Mouse (Mus musculus) limb, embryonic 15.5 days (tissue): Measurements from ENCODE around the gene Pls1. TPM values are rescaled to one million over a fixed set of nuclear protein-coding genes. Genes with fewer than 3 reads are reported as not detected.
A peak's percentile ranks its signal among the peaks of the same experiment; 100 is the strongest.

Source experiments
- ATAC-seq: fragments of 200-750 bp; cut with Nextera tagmentation; 2 replicates; pipeline ENCODE4 v1.8.0; 2017; ENCODE audit warnings: low read depth, moderate TSS enrichment; ENCODE audit not compliant: insufficient number of reproducible peaks, low FRiP score, low TSS enrichment
- H3K27ac ChIP-seq: fragments of 300-500 bp; sonication (generic); 2 replicates; pipeline ENCODE4 v1.5.1; 2015; ENCODE audit warnings: moderate library complexity, mild to moderate bottlenecking, inconsistent platforms
- H3K27me3 ChIP-seq: fragments of 300-500 bp; sonication (generic); 2 replicates; pipeline ENCODE4 v1.6.1; 2015; ENCODE audit warnings: inconsistent platforms
- H3K36me3 ChIP-seq: fragments of 300-500 bp; sonication (generic); 2 replicates; pipeline ENCODE4 v1.6.1; 2015; ENCODE audit warnings: inconsistent platforms
- H3K4me1 ChIP-seq: fragments of 300-500 bp; sonication (generic); 2 replicates; pipeline ENCODE4 v1.6.1; 2015; ENCODE audit warnings: inconsistent platforms
- H3K4me2 ChIP-seq: fragments of 300-500 bp; sonication (generic); 2 replicates; pipeline ENCODE4 v1.6.1; 2015; ENCODE audit warnings: mild to moderate bottlenecking, inconsistent platforms
- H3K4me3 ChIP-seq: fragments of 300-500 bp; sonication (generic); 2 replicates; pipeline ENCODE4 v1.5.1; 2015; ENCODE audit warnings: mild to moderate bottlenecking, inconsistent platforms
- H3K9ac ChIP-seq: fragments of 300-500 bp; sonication (generic); 2 replicates; pipeline ENCODE4 v1.6.1; 2015; ENCODE audit warnings: inconsistent platforms
- H3K9me3 ChIP-seq: fragments of 300-500 bp; sonication (generic); 2 replicates; pipeline ENCODE4 v1.6.1; 2016; ENCODE audit warnings: inconsistent platforms
- WGBS: fragments of 180-500 bp; shearing (Covaris S2); methylation state at CpG from one replicate; pipeline ENCODE4 v1.1.7; 2015; 5-methylcytosine and 5-hydroxymethylcytosine counted together
- polyA plus RNA-seq: library from polyadenylated mRNA; unstranded; fragments of >200 nt; fragmentation: Nextera tagmentation; extraction: Ambion mirVana; gene quantifications from 2 replicates; pipeline ENCODE4 v1.2.1, GENCODE M21; 2015

The Pls1 gene
- polyA plus RNA-seq, 1 experiment from 2014 or later = 1.5 TPM

- H3K4me1 ChIP-seq = peaks cover 14% of the 10 kb centered on the region
- H3K27ac ChIP-seq = no peak overlapping the region
- H3K4me2 ChIP-seq = peak overlapping the region; percentile 90
- WGBS = 33% methylated on average over 9 of the region's 9 CpGs
- no peaks in the 10 kb centered on the region for H3K9me3 ChIP-seq
- H3K4me3 ChIP-seq = peak overlapping the region; percentile 85; the same call in 1 of the 2 replicates
- ATAC-seq = no peak
- H3K9ac ChIP-seq = no peak overlapping the region
- no peaks in the 10 kb centered on the region for H3K36me3 ChIP-seq
- peaks cover 31% of the 10 kb centered on the region for H3K27me3 ChIP-seq
These were observed 94.4 kb downstream of the Pls1 start for GRCm38 (mm10) chr9:95750746-95751145.

- Histone ChIP-seq H3K27ac (no peak within 1 kb of the TSS), H3K36me3 (no peaks in the 10 kb centered on the region)
These were observed 95.0 kb downstream of the Pls1 start, which contains the start of gene Trpc1 for GRCm38 (mm10) chr9:95750037-95750511. TSS of gene Trpc1 (minus strand) at chr9:95750375.

GRCm38 (mm10) chr9:95749461-95749928 lies 95.6 kb downstream of the Pls1 start:
- Histone ChIP-seq H3K27ac (no peak overlapping the region), H3K4me1 (peaks cover 22% of the 10 kb centered on the region), H3K9ac (peak overlapping the region; percentile 69)

More at GRCm38 (mm10) chr9:95750037-95750511, 95.0 kb downstream of the Pls1 start, which contains the start of gene Trpc1:
- H3K9ac ChIP-seq = peak within 1 kb of the TSS; percentile 69
- H3K9me3 ChIP-seq = no peaks in the 10 kb centered on the region
- peak within 1 kb of the TSS; percentile 85 for H3K4me3 ChIP-seq
- H3K4me1 ChIP-seq = peaks cover 17% of the 10 kb centered on the region
- ATAC-seq = peak; percentile 92
- peak within 1 kb of the TSS; percentile 90 for H3K4me2 ChIP-seq
- under 1% methylated on average over 43 of the region's 56 CpGs for WGBS
- peaks cover 31% of the 10 kb centered on the region for H3K27me3 ChIP-seq

GRCm38 (mm10) chr9:95747298-95747697 lies 97.8 kb downstream of the Pls1 start:
- 81% methylated on average over 5 of the region's 5 CpGs for WGBS
- ATAC-seq = no peak

More at GRCm38 (mm10) chr9:95749461-95749928, 95.6 kb downstream of the Pls1 start:
- Histone ChIP-seq H3K4me2 (peak overlapping the region; percentile 90), H3K9me3 (no peaks in the 10 kb centered on the region), H3K27me3 (peaks cover 31% of the 10 kb centered on the region), H3K36me3 (no peaks in the 10 kb centered on the region), H3K4me3 (peak overlapping the region; percentile 85)
- WGBS = 1% methylated on average over 34 of the region's 34 CpGs
- 0 out of 2 replicates have a peak, but pooled peaks have one; percentile 45 for ATAC-seq

GRCm38 (mm10) chr9:95744845-95745613 lies 100.1 kb downstream of the Pls1 start:
- Histone ChIP-seq H3K27me3 (peaks cover 16% of the 10 kb centered on the region; the same call in 1 of the 2 replicates), H3K4me3 (no peak overlapping the region), H3K9me3 (no peaks in the 10 kb centered on the region), H3K4me2 (no peak overlapping the region), H3K36me3 (no peaks in the 10 kb centered on the region), H3K27ac (no peak overlapping the region), H3K9ac (no peak overlapping the region), H3K4me1 (peaks cover 17% of the 10 kb centered on the region)
- no peak for ATAC-seq
- 34% methylated on average over 7 of the region's 7 CpGs for WGBS

More at GRCm38 (mm10) chr9:95747298-95747697, 97.8 kb downstream of the Pls1 start:
- H3K36me3 ChIP-seq = no peaks in the 10 kb centered on the region
- no peak overlapping the region for H3K4me3 ChIP-seq
- no peaks in the 10 kb centered on the region for H3K9me3 ChIP-seq
- H3K4me1 ChIP-seq = peaks cover 22% of the 10 kb centered on the region
- H3K4me2 ChIP-seq = no peak overlapping the region
- H3K9ac ChIP-seq = no peak overlapping the region
- no peak overlapping the region for H3K27ac ChIP-seq
- H3K27me3 ChIP-seq = peaks cover 31% of the 10 kb centered on the region

GRCm38 (mm10) chr9:95736238-95736637 lies 108.9 kb downstream of the Pls1 start:
- H3K9ac ChIP-seq = no peak overlapping the region
- no peak overlapping the region for H3K4me2 ChIP-seq
- H3K27me3 ChIP-seq = no peaks in the 10 kb centered on the region
- H3K4me1 ChIP-seq = no peaks in the 10 kb centered on the region
- no peaks in the 10 kb centered on the region for H3K36me3 ChIP-seq
- no peak overlapping the region for H3K4me3 ChIP-seq
- no peaks in the 10 kb centered on the region for H3K9me3 ChIP-seq
- no peak overlapping the region for H3K27ac ChIP-seq
- no peak for ATAC-seq

- no peak overlapping the region for H3K4me2 ChIP-seq
- WGBS = 39% methylated on average over 8 of the region's 8 CpGs
- H3K9me3 ChIP-seq = no peaks in the 10 kb centered on the region
- H3K9ac ChIP-seq = no peak overlapping the region
- H3K36me3 ChIP-seq = no peaks in the 10 kb centered on the region
- no peak overlapping the region for H3K27ac ChIP-seq
- H3K4me3 ChIP-seq = no peak overlapping the region
- no peak for ATAC-seq
- H3K27me3 ChIP-seq = no peaks in the 10 kb centered on the region
- no peaks in the 10 kb centered on the region for H3K4me1 ChIP-seq
These were observed 132.5 kb downstream of the Pls1 start for GRCm38 (mm10) chr9:95712574-95712973.

GRCm38 (mm10) chr9:95708943-95709342 lies 136.2 kb downstream of the Pls1 start:
- Histone ChIP-seq H3K9me3 (no peaks in the 10 kb centered on the region), H3K9ac (no peak overlapping the region), H3K36me3 (no peaks in the 10 kb centered on the region), H3K27ac (no peak overlapping the region), H3K4me3 (no peak overlapping the region), H3K4me2 (no peak overlapping the region), H3K27me3 (no peaks in the 10 kb centered on the region), H3K4me1 (no peaks in the 10 kb centered on the region)
- no peak for ATAC-seq

GRCm38 (mm10) chr9:95705371-95705770 lies 139.7 kb downstream of the Pls1 start:
- no peak overlapping the region for H3K27ac ChIP-seq
- WGBS = 76% methylated on average over 5 of the region's 5 CpGs
- H3K4me3 ChIP-seq = no peak overlapping the region
- ATAC-seq = no peak
- no peaks in the 10 kb centered on the region for H3K9me3 ChIP-seq
- H3K36me3 ChIP-seq = no peaks in the 10 kb centered on the region
- no peaks in the 10 kb centered on the region for H3K4me1 ChIP-seq
- H3K27me3 ChIP-seq = no peaks in the 10 kb centered on the region
- no peak overlapping the region for H3K9ac ChIP-seq
- no peak overlapping the region for H3K4me2 ChIP-seq

GRCm38 (mm10) chr9:95704078-95704477 lies 141.0 kb downstream of the Pls1 start:
- ATAC-seq = no peak
- Histone ChIP-seq H3K9me3 (no peaks in the 10 kb centered on the region), H3K27me3 (no peaks in the 10 kb centered on the region), H3K4me2 (no peak overlapping the region), H3K4me3 (no peak overlapping the region), H3K27ac (no peak overlapping the region), H3K36me3 (no peaks in the 10 kb centered on the region), H3K9ac (no peak overlapping the region), H3K4me1 (no peaks in the 10 kb centered on the region)
- 54% methylated on average over 3 of the region's 3 CpGs for WGBS
